Mouse (Mus musculus): ENCODE measurements around the gene Rrp36. TPM values are rescaled to one million over a fixed set of nuclear protein-coding genes. Genes with fewer than 3 reads are reported as not detected.

The Rrp36 gene
- polyA plus RNA-seq, 1 experiment from 2014 or later: 54.1 TPM

- ATAC-seq (ENCODE audit: low FRiP score, low read depth): no peak
- H3K9me3 ChIP-seq: no peaks in the 10 kb centered on the region
- no peak overlapping the region for H3K4me3 ChIP-seq
- H3K27ac ChIP-seq: no peak overlapping the region
- H3K4me1 ChIP-seq: peaks cover 17% of the 10 kb centered on the region
- no peak overlapping the region; the same call in 1 of the 2 replicates for H3K9ac ChIP-seq
- H3K4me2 ChIP-seq (replicated peaks): no peak overlapping the region
- WGBS: 80% methylated on average over 9 of the region's 9 CpGs
- H3K27me3 ChIP-seq (replicated peaks): no peaks in the 10 kb centered on the region
- H3K36me3 ChIP-seq: peaks cover 58% of the 10 kb centered on the region
These were observed 34.2 kb downstream of the Rrp36 start for GRCm38 (mm10) chr17:46639929-46640328.

- Histone ChIP-seq H3K9me3 (no peaks in the 10 kb centered on the region), H3K36me3 (peaks cover 67% of the 10 kb centered on the region), H3K4me2 (replicated peaks) (peak overlapping the region; percentile 45), H3K27me3 (replicated peaks) (no peaks in the 10 kb centered on the region), H3K9ac (peak overlapping the region; percentile 38), H3K4me1 (peaks cover 7% of the 10 kb centered on the region), H3K27ac (no peak overlapping the region), H3K4me3 (no peak overlapping the region)
- 0 out of 2 replicates have a peak, but pooled peaks have one; percentile 21 for ATAC-seq (ENCODE audit: low FRiP score, low read depth)
- 16% methylated on average over 15 of the region's 15 CpGs for WGBS
These were observed 37.2 kb downstream of the Rrp36 start for GRCm38 (mm10) chr17:46636831-46637523.

- H3K27me3 ChIP-seq (replicated peaks): no peaks in the 10 kb centered on the region; the same call in 1 of the 2 replicates
These were observed 44.3 kb downstream of the Rrp36 start for GRCm38 (mm10) chr17:46629685-46630441.

GRCm38 (mm10) chr17:46628791-46629684, 45.1 kb downstream of the Rrp36 start, which contains the start of gene Ptk7:
Gene Ptk7 (minus strand): TSS chr17:46629504.
- WGBS: under 1% methylated on average over 86 of the region's 90 CpGs
- Histone ChIP-seq H3K4me3 (peak within 1 kb of the TSS; percentile 94), H3K36me3 (peaks cover 31% of the 10 kb centered on the region), H3K4me2 (replicated peaks) (peak within 1 kb of the TSS; percentile 85), H3K4me1 (peaks cover 50% of the 10 kb centered on the region), H3K27me3 (replicated peaks) (no peaks in the 10 kb centered on the region; the same call in 1 of the 2 replicates), H3K9ac (peak within 1 kb of the TSS; percentile 95), H3K9me3 (no peaks in the 10 kb centered on the region), H3K27ac (peak within 1 kb of the TSS; percentile 86)
- peak; percentile 73 for ATAC-seq (ENCODE audit: low FRiP score, low read depth)

More at GRCm38 (mm10) chr17:46629685-46630441, 44.3 kb downstream of the Rrp36 start:
- Histone ChIP-seq H3K27ac (peak overlapping the region; percentile 86), H3K36me3 (peaks cover 33% of the 10 kb centered on the region), H3K4me2 (replicated peaks) (peak overlapping the region; percentile 85), H3K4me3 (peak overlapping the region; percentile 94), H3K4me1 (peaks cover 42% of the 10 kb centered on the region), H3K9ac (peak overlapping the region; percentile 95), H3K9me3 (no peaks in the 10 kb centered on the region)
- ATAC-seq (ENCODE audit: low FRiP score, low read depth): peak; percentile 71
- WGBS: 6% methylated on average over 12 of the region's 12 CpGs

- Histone ChIP-seq H3K4me3 (peak overlapping the region; percentile 94), H3K4me2 (replicated peaks) (peak overlapping the region; percentile 85), H3K36me3 (peaks cover 28% of the 10 kb centered on the region), H3K27ac (no peak overlapping the region), H3K4me1 (peaks cover 54% of the 10 kb centered on the region), H3K9me3 (no peaks in the 10 kb centered on the region), H3K27me3 (replicated peaks) (no peaks in the 10 kb centered on the region; the same call in 1 of the 2 replicates), H3K9ac (peak overlapping the region; percentile 95)
- peak; percentile 17 for ATAC-seq (ENCODE audit: low FRiP score, low read depth)
- under 1% methylated on average over 13 of the region's 13 CpGs for WGBS
These were observed 45.7 kb downstream of the Rrp36 start for GRCm38 (mm10) chr17:46628471-46628790.

GRCm38 (mm10) chr17:46627409-46627808, 46.7 kb downstream of the Rrp36 start:
- Histone ChIP-seq H3K36me3 (peaks cover 18% of the 10 kb centered on the region), H3K4me1 (peaks cover 63% of the 10 kb centered on the region), H3K4me3 (peak overlapping the region; percentile 94), H3K4me2 (replicated peaks) (peak overlapping the region; percentile 85), H3K27me3 (replicated peaks) (no peaks in the 10 kb centered on the region; the same call in 1 of the 2 replicates), H3K27ac (no peak overlapping the region), H3K9ac (peak overlapping the region; percentile 95; the same call in 1 of the 2 replicates), H3K9me3 (no peaks in the 10 kb centered on the region)
- no peak for ATAC-seq (ENCODE audit: low FRiP score, low read depth)
- 23% methylated on average over 6 of the region's 6 CpGs for WGBS

GRCm38 (mm10) chr17:46624598-46624997, 49.6 kb downstream of the Rrp36 start:
- Histone ChIP-seq H3K27ac (no peak overlapping the region), H3K27me3 (replicated peaks) (no peaks in the 10 kb centered on the region), H3K9me3 (no peaks in the 10 kb centered on the region), H3K9ac (peak overlapping the region; percentile 29; the same call in 1 of the 2 replicates), H3K36me3 (no peaks in the 10 kb centered on the region), H3K4me3 (no peak overlapping the region), H3K4me2 (replicated peaks) (peak overlapping the region; percentile 40), H3K4me1 (peaks cover 76% of the 10 kb centered on the region)
- 41% methylated on average over 12 of the region's 12 CpGs for WGBS
- no peak for ATAC-seq (ENCODE audit: low FRiP score, low read depth)

- H3K9me3 ChIP-seq: no peaks in the 10 kb centered on the region
- ATAC-seq (ENCODE audit: low FRiP score, low read depth): no peak
- H3K36me3 ChIP-seq: no peaks in the 10 kb centered on the region
- no peak overlapping the region for H3K4me3 ChIP-seq
- H3K9ac ChIP-seq: peak overlapping the region; percentile 29
- H3K27me3 ChIP-seq (replicated peaks): no peaks in the 10 kb centered on the region
- peaks cover 81% of the 10 kb centered on the region for H3K4me1 ChIP-seq
- peak overlapping the region; percentile 40 for H3K4me2 ChIP-seq (replicated peaks)
- WGBS: 19% methylated on average over 10 of the region's 10 CpGs
- H3K27ac ChIP-seq: no peak overlapping the region
These were observed 50.2 kb downstream of the Rrp36 start for GRCm38 (mm10) chr17:46623819-46624557.

- Histone ChIP-seq H3K4me2 (replicated peaks) (no peak overlapping the region), H3K9ac (no peak overlapping the region), H3K9me3 (no peaks in the 10 kb centered on the region), H3K4me1 (peaks cover 88% of the 10 kb centered on the region), H3K36me3 (no peaks in the 10 kb centered on the region), H3K4me3 (no peak overlapping the region), H3K27ac (no peak overlapping the region), H3K27me3 (replicated peaks) (no peaks in the 10 kb centered on the region)
- 61% methylated on average over 11 of the region's 11 CpGs for WGBS
- ATAC-seq (ENCODE audit: low FRiP score, low read depth): no peak
These were observed 51.9 kb downstream of the Rrp36 start for GRCm38 (mm10) chr17:46622269-46622668.

- no peaks in the 10 kb centered on the region for H3K36me3 ChIP-seq
- 49% methylated on average over 15 of the region's 15 CpGs for WGBS
- H3K4me2 ChIP-seq (replicated peaks): peak overlapping the region; percentile 13; the same call in 1 of the 2 replicates
- no peak for ATAC-seq (ENCODE audit: low FRiP score, low read depth)
- no peak overlapping the region for H3K9ac ChIP-seq
- peaks cover 85% of the 10 kb centered on the region for H3K4me1 ChIP-seq
- no peaks in the 10 kb centered on the region for H3K27me3 ChIP-seq (replicated peaks)
- no peaks in the 10 kb centered on the region for H3K9me3 ChIP-seq
- H3K27ac ChIP-seq: no peak overlapping the region
- no peak overlapping the region for H3K4me3 ChIP-seq
These were observed 52.8 kb downstream of the Rrp36 start for GRCm38 (mm10) chr17:46621324-46621723.

- Histone ChIP-seq H3K9me3 (no peaks in the 10 kb centered on the region), H3K36me3 (no peaks in the 10 kb centered on the region), H3K27me3 (replicated peaks) (no peaks in the 10 kb centered on the region), H3K4me1 (peaks cover 78% of the 10 kb centered on the region), H3K9ac (0 out of 2 replicates have a peak overlapping the region, but pooled peaks have one; percentile 26), H3K4me2 (replicated peaks) (peak overlapping the region; percentile 39), H3K27ac (no peak overlapping the region), H3K4me3 (no peak overlapping the region)
- 18% methylated on average over 16 of the region's 16 CpGs for WGBS
- no peak for ATAC-seq (ENCODE audit: low FRiP score, low read depth)
These were observed 54.3 kb downstream of the Rrp36 start for GRCm38 (mm10) chr17:46619683-46620357.

All from neural tube, embryonic 12.5 days (tissue).